Mouse (Mus musculus): ENCODE data around the gene Mthfd1l.

DNA sequence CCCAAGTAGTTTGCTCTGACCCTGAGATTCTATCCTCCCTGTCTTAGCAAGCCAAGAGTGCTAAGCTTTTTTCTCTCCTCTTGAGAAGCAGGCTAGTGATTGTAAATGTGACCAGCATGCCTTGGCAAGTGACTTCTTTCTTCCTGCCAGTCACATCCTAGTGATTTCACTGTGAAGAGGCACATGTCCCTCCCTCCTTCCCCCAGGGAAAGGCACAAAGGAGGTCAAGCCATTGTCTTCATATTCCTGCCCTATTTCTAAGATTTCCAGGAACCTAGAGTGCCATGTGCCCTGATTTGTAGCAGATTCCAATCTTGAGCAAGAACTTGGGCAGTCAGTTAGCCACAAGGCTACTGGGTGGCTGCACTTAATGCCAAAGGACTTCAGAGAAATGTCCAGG lies 41.1 kb upstream of the Mthfd1l start:
- TF ChIP-seq CTCF (conservative IDR thresholded peaks at IDR 0.05 in 1 of 2, IDR thresholded peaks at IDR 0.05 in 1 of 2; ENCODE audit: low read depth in 2 of 2, low read length in 2 of 2) (no peak), POLR2A (IDR thresholded peaks at IDR 0.05; ENCODE audit: low read depth, low read length) (no peak), EP300 (IDR thresholded peaks at IDR 0.05; ENCODE audit: low read length) (no peak), MEF2A (IDR thresholded peaks at IDR 0.05; ENCODE audit: borderline replicate concordance, low read depth, low read length) (no peak), ELF1 (IDR thresholded peaks at IDR 0.05; ENCODE audit: low read depth, low read length) (no peak)
